Mouse (Mus musculus) duodenum, adult 2 months (tissue): ENCODE results near the gene Fastkd2. TPM values are rescaled to one million over a fixed set of nuclear protein-coding genes. Genes with fewer than 3 reads are reported as not detected.

Source experiments
- polyA plus RNA-seq: library from polyadenylated mRNA; depleted of rRNA; stranded (reverse); fragments of >200 nt; gene quantifications from 2 replicates; pipeline ENCODE4 v1.2.3, GENCODE M21; 2012; ENCODE audit warnings: low replicate concordance; rRNA removed

Fastkd2 gene
- 0.64 and 0.69 TPM in 2 replicates for polyA plus RNA-seq

GRCm38 (mm10) chr1:63730240-63730771, at the start of gene Fastkd2, which contains the start of gene Mdh1b:
Fastkd2 (plus strand) TSS chr1:63730614.
Mdh1b (minus strand) TSS chr1:63730318.

GRCm38 (mm10) chr1:63686827-63687226, 43.6 kb upstream of the Fastkd2 start, which contains the start of gene Dytn:
Dytn (minus strand) TSS chr1:63686927.

GRCm38 (mm10) chr1:63769167-63769566, 38.8 kb downstream of the Fastkd2 start, which contains the start of gene 4933402D24Rik:
4933402D24Rik (minus strand) TSS chr1:63769267.

Other genes with a start within 250 kb of the Fastkd2 start
- gene Gm39653, start 114.6 kb upstream of the Fastkd2 start, polyA plus RNA-seq: not detected in 2 replicates
- not detected in 2 replicates for gene Dytn, start 43.7 kb upstream of the Fastkd2 start, polyA plus RNA-seq
- not detected in 2 replicates for gene Mdh1b, start 296 bp upstream of the Fastkd2 start, polyA plus RNA-seq
- gene 4933402D24Rik, start 38.7 kb downstream of the Fastkd2 start, polyA plus RNA-seq: not detected in 2 replicates